Mouse (Mus musculus) cerebellum, adult 2 months (tissue): ENCODE measurements around the gene Ube2k.

Source experiments
- CTCF ChIP-seq: fragments of 200-500 bp; IDR thresholded peaks from 2 replicates; pipeline ENCODE4 v1.5.1; 2011; ENCODE audit warnings: low read depth, mild to moderate bottlenecking, control low read depth, low read length, moderate library complexity, borderline replicate concordance; ENCODE audit not compliant: insufficient read depth
- POLR2A ChIP-seq: fragments of 200-500 bp; IDR thresholded peaks from 2 replicates; pipeline ENCODE4 v1.6.1; 2011; ENCODE audit warnings: low read length, control low read depth, borderline replicate concordance; ENCODE audit not compliant: insufficient read depth

DNA sequence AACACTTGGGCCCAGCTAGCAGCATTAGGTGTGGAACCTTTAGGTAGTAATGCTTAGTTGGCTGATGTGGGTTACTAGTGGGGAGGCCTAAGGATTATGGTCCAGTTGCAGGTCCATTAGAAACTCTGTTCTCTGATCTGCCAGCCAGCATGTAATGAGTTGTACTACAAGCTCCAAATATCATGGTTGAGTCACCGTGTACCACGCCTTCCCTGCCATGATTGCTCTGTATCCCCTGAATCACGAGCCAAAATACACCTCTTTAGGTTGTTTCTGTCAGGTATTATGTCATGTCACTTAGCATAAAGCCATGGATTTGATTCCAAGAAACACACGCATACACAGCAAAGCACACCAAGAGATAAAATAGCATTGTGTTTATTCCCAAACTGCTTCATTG is 12.2 kb upstream of the Ube2k start:
- no peak for TF ChIP-seq CTCF
- no peak for TF ChIP-seq POLR2A
